Mouse (Mus musculus) liver, adult 2 months (tissue): ENCODE results near the gene Nol3.
"Not testable (repeated sequence)": the region's sequence is repeated elsewhere in the genome, so short reads cannot be mapped to it uniquely, and the experiment has no call there.

Experiments used
- CTCF ChIP-seq: fragments of 200-500 bp; IDR thresholded peaks from 2 replicates; pipeline ENCODE4 v1.5.1; 2011; ENCODE audit warnings: low read depth, low read length, control low read depth
- POLR2A ChIP-seq: fragments of 200-500 bp; IDR thresholded peaks from 2 replicates; pipeline ENCODE4 v1.6.1; 2011; ENCODE audit warnings: low read length, control low read depth; ENCODE audit not compliant: insufficient read depth; ENCODE audit errors: extremely low read depth

DNA sequence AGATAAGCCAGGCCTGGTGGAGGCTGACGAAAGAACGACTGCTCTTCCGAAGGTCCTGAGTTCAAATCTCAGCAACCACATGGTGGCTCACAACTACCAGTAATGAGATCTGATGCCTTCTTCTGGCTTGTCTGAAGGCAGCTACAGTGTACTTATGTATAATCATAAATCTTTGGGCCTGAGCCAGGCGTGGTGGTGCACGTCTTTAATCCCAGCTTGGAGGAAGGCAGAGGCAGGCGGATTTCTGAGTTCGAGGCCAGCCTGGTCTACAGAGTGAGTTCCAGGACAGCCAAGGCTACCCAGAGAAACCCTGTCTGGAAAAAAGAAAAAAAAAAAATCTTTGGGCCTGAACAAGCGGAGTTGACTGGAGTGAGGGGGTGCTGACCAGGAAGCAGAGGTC, 15.4 kb downstream of the Nol3 start:
- not testable (repeated sequence) for TF ChIP-seq CTCF, POLR2A
